Mouse (Mus musculus) naive thymus-derived CD4-positive, alpha-beta T cell, adult 5 months (primary cell): ENCODE data around the gene Wrnip1. TPM values are rescaled to one million over a fixed set of nuclear protein-coding genes. Genes with fewer than 3 reads are reported as not detected.

Source experiments
- polyA plus RNA-seq: library from polyadenylated mRNA; unstranded; fragments of 100-300 nt; shearing (Covaris generic); gene quantifications from one replicate; pipeline ENCODE4 v1.2.1, GENCODE M21; 2017

The Wrnip1 gene
- polyA plus RNA-seq: 61.3 TPM

GRCm38 (mm10) chr13:32801693-32802221 lies at the start of gene Wrnip1:
Gene Wrnip1, plus strand, starts transcription at chr13:32802038.

DNA sequence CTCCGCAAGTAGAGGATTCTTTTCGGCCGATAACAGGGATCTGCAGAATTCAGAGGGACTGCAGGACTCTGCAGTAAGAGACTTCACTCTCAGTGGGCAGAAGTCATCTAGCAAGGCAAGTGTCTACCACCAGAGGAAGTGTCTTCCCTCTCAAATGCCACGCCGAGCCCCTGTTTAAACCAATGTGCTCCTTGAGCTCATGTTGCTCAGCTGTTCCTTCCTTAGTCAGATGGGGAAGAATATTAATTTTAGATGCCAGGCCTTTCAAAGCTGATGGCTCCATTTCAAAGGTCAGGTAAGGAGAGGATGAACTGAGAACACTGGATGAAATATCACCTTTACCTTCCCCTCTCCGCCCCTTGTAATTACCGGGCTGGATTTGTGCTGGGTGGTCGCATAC lies 18.0 kb upstream of the Wrnip1 start, which contains the start of gene Mylk4:
Gene Mylk4 (minus strand): TSS at position 139 of the 400 bp plus-strand sequence.

DNA sequence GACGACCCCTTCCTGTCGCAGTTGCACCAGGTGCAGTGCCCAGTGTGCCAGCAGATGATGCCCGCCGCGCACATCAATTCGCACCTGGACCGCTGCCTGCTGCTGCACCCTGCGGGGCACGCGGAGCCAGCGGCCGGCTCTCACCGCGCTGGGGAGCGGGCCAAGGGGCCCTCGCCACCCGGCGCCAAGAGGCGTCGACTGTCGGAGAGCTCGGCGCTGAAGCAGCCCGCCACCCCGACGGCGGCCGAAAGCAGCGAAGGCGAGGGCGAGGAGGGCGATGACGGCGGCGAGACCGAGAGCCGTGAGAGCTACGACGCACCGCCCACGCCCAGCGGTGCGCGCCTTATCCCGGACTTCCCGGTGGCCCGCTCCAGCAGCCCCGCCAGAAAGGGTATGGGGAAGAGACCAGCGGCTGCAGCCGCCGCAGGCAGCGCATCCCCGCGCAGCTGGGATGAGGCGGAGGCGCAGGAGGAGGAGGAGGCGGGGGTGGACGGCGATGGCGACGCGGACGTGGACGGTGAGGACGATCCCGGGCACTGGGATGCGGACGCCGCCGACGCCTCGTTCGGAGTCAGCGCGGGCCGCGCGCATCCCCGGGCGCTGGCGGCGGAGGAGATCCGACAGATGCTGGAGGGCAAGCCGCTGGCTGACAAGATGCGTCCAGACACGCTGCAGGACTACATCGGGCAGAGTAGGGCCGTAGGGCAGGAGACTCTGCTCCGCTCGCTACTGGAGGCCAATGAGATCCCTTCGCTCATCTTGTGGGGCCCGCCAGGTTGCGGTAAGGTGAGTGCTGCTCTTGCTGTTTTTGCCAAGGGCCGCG lies 632 bp downstream of the Wrnip1 start, which contains the start of gene D930007J09Rik:
Gene D930007J09Rik (minus strand): TSS at position 591 of the 823 bp plus-strand sequence.

GRCm38 (mm10) chr13:32850668-32851404 lies 49.0 kb downstream of the Wrnip1 start, which contains the start of gene Serpinb1a:
Gene Serpinb1a, minus strand, starts transcription at chr13:32851185.

Other genes with a start within 250 kb of the Wrnip1 start
- not detected for gene Mylk4, start 18.1 kb upstream of the Wrnip1 start, polyA plus RNA-seq
- gene D930007J09Rik, start 811 bp downstream of the Wrnip1 start, polyA plus RNA-seq: not detected
- not detected for gene Serpinb1a, start 49.1 kb downstream of the Wrnip1 start, polyA plus RNA-seq
- gene Serpinb1c, start 96.2 kb downstream of the Wrnip1 start, polyA plus RNA-seq: not detected
- 4.4 TPM for gene Serpinb6b, start 163.2 kb downstream of the Wrnip1 start, polyA plus RNA-seq
- gene Serpinb9, start 201.2 kb downstream of the Wrnip1 start, polyA plus RNA-seq: 7.1 TPM
- gene Serpinb9b, start 225.4 kb downstream of the Wrnip1 start, polyA plus RNA-seq: 0.17 TPM